Mouse (Mus musculus) stomach, embryonic 15.5 days (tissue): ENCODE data around the gene Ppp1r15b. TPM values are rescaled to one million over a fixed set of nuclear protein-coding genes. Genes with fewer than 3 reads are reported as not detected.

Experiments
- ATAC-seq: fragments of 200-750 bp; cut with Nextera tagmentation; 2 replicates; pipeline ENCODE4 v1.8.0; 2017; ENCODE audit warnings: low read depth, moderate number of reproducible peaks, moderate TSS enrichment; ENCODE audit not compliant: insufficient read depth, low FRiP score
- H3K27ac ChIP-seq: fragments of 300-500 bp; sonication (generic); 2 replicates; pipeline ENCODE4 v1.5.1; 2015; ENCODE audit warnings: mild to moderate bottlenecking, inconsistent platforms
- H3K27me3 ChIP-seq: fragments of 300-500 bp; sonication (generic); replicated peaks from 2 replicates; pipeline ENCODE4 v1.6.1; 2015; ENCODE audit warnings: inconsistent platforms
- H3K36me3 ChIP-seq: fragments of 300-500 bp; sonication (generic); 2 replicates; pipeline ENCODE4 v1.6.1; 2015; ENCODE audit warnings: inconsistent platforms
- H3K4me1 ChIP-seq: fragments of 300-500 bp; sonication (generic); 2 replicates; pipeline ENCODE4 v1.6.1; 2015; ENCODE audit warnings: inconsistent platforms
- H3K4me2 ChIP-seq: fragments of 300-500 bp; sonication (generic); 2 replicates; pipeline ENCODE4 v1.6.1; 2015; ENCODE audit warnings: mild to moderate bottlenecking, inconsistent platforms
- H3K4me3 ChIP-seq: fragments of 300-500 bp; sonication (generic); replicated peaks from 2 replicates; pipeline ENCODE4 v1.5.1; 2015; ENCODE audit warnings: inconsistent platforms
- H3K9ac ChIP-seq: fragments of 300-500 bp; sonication (generic); 2 replicates; pipeline ENCODE4 v1.6.1; 2015; ENCODE audit warnings: inconsistent platforms
- H3K9me3 ChIP-seq: fragments of 300-500 bp; sonication (generic); 2 replicates; pipeline ENCODE4 v1.6.1; 2016; ENCODE audit warnings: inconsistent platforms
- WGBS: fragments of 180-500 bp; shearing (Covaris S2); methylation state at CpG from one replicate; pipeline ENCODE4 v1.1.7; 2015; 5-methylcytosine and 5-hydroxymethylcytosine counted together
- polyA plus RNA-seq: library from polyadenylated mRNA; unstranded; fragments of >200 nt; fragmentation: Nextera tagmentation; extraction: Ambion mirVana; gene quantifications from 2 replicates; pipeline ENCODE4 v1.2.1, GENCODE M21; 2015

Ppp1r15b gene
- polyA plus RNA-seq, 1 experiment from 2014 or later = 39.3 TPM

GRCm38 (mm10) chr1:133138401-133138800, 7.5 kb downstream of the Ppp1r15b start:
- Histone ChIP-seq H3K27ac (no peak overlapping the region), H3K36me3 (peaks cover 48% of the 10 kb centered on the region), H3K4me3 (no peak overlapping the region), H3K9ac (no peak overlapping the region), H3K4me1 (peaks cover 8% of the 10 kb centered on the region), H3K4me2 (no peak overlapping the region), H3K9me3 (no peaks in the 10 kb centered on the region), H3K27me3 (no peaks in the 10 kb centered on the region)
- WGBS = 85% methylated on average over 1 of the region's 1 CpGs
- no peak for ATAC-seq

DNA sequence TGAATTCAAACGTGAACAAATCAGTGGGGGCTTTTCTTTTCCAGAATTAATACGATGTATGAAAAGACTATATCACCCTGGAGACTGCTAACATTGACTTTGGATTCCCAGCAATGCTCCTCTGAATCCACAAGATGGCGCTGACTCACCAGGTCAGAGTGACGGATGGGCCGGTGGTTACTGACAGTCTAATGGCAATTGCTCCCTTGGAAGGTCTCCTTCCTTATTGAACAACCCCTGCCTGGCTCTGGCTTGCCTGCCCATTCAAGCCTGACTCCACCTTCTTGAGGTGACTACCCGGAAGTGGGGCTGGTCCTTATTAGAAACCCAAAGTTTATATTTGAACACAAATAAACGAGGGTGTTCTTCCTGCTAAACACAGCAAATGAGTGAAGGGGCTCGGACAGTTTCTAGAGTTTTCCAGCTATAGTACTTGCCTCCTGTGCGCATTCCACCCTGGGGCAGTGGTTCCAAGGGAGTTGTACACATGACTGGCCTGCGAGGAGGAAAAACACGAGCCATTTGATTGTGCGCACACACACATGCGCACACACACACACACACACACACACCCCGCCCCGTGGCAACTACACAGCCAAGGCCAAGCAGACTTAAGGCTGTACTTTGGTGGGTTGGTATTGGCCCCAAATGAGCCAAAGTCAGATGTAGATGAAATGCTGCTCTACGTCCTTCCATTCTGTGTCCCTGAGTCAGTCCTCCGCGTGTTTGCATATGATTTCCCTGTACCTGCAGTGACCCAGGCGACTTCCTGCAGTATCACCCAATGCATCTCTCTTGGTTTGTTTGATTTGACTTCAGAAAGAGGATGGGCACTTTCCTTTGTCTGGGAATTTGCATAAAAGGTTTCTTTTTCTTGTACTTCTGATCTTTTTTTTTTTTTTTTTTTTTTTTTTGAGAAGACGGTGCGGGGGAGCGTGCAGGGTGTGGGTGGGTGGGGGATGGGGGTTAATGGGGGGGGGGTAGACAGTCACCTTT, 15.4 kb downstream of the Ppp1r15b start:
- 0 out of 2 replicates have a peak, but pooled peaks have one; percentile 57 for ATAC-seq
- peak overlapping the region; percentile 69 for H3K27ac ChIP-seq
- no peaks in the 10 kb centered on the region for H3K27me3 ChIP-seq
- WGBS = 54% methylated on average over 22 of the region's 22 CpGs
- no peaks in the 10 kb centered on the region for H3K4me1 ChIP-seq
- peaks cover 7% of the 10 kb centered on the region; the same call in 1 of the 2 replicates for H3K36me3 ChIP-seq
- no peak overlapping the region for H3K9ac ChIP-seq
- no peaks in the 10 kb centered on the region for H3K9me3 ChIP-seq
- no peak overlapping the region for H3K4me3 ChIP-seq
- no peak overlapping the region for H3K4me2 ChIP-seq

- WGBS = 76% methylated on average over 5 of the region's 5 CpGs
- no peaks in the 10 kb centered on the region for H3K9me3 ChIP-seq
- H3K4me1 ChIP-seq = no peaks in the 10 kb centered on the region
- 0 out of 2 replicates have a peak, but pooled peaks cover 3% of the 10 kb centered on the region for H3K36me3 ChIP-seq
- no peaks in the 10 kb centered on the region for H3K27me3 ChIP-seq
- no peak for ATAC-seq
- H3K27ac ChIP-seq = no peak overlapping the region
- H3K4me2 ChIP-seq = no peak overlapping the region
- no peak overlapping the region for H3K4me3 ChIP-seq
- no peak overlapping the region for H3K9ac ChIP-seq
These were observed 16.4 kb downstream of the Ppp1r15b start for GRCm38 (mm10) chr1:133147324-133147723.

DNA sequence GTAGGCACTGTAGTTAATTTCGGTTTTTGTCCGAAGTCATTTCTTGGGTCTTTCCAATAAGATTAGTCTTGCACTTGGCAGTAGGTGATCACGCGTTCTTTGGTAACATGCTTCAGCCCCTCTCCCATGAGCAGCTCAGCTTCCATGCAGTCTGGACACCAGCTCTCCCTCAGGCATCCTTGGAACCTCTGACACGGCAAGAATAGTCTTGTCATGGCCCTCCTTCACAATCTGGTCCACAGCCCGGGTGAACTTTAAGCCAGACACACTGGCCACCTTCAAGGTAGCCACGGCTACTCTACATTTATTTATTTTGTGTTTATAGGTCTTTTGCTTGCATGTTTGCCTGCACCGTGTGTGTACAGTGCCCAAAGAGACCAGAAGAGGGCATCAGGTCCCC, 17.2 kb downstream of the Ppp1r15b start:
- WGBS = 92% methylated on average over 8 of the region's 8 CpGs
- Histone ChIP-seq H3K36me3 (no peaks in the 10 kb centered on the region), H3K9me3 (no peaks in the 10 kb centered on the region), H3K4me2 (no peak overlapping the region), H3K9ac (no peak overlapping the region), H3K4me3 (no peak overlapping the region), H3K4me1 (no peaks in the 10 kb centered on the region), H3K27me3 (no peaks in the 10 kb centered on the region), H3K27ac (no peak overlapping the region)
- ATAC-seq = no peak

DNA sequence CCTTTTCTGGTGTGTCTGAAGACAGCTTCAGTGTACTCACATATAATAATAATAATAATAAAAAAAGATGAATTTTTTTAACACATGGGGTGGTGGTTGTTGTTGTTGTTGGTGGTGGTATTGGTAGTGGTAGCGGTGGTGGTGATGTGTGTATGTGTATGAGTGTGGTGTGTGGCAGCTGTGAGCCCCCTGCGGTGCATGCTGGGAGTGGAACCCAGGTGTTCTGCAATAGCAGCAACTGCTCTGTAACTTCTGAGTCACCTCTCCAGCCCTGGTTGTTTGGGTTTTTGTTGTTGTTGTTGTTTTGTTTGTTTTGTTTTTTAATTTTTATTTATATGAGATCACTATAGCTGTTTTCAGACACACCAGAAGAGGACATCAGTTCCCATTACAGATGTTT, 19.6 kb downstream of the Ppp1r15b start:
- WGBS = 94% methylated on average over 2 of the region's 2 CpGs
- H3K27me3 ChIP-seq = no peaks in the 10 kb centered on the region
- H3K27ac ChIP-seq = no peak overlapping the region
- no peaks in the 10 kb centered on the region for H3K36me3 ChIP-seq
- no peak overlapping the region for H3K4me3 ChIP-seq
- H3K9ac ChIP-seq = no peak overlapping the region
- no peak for ATAC-seq
- H3K4me1 ChIP-seq = no peaks in the 10 kb centered on the region
- H3K4me2 ChIP-seq = no peak overlapping the region
- H3K9me3 ChIP-seq = no peaks in the 10 kb centered on the region

DNA sequence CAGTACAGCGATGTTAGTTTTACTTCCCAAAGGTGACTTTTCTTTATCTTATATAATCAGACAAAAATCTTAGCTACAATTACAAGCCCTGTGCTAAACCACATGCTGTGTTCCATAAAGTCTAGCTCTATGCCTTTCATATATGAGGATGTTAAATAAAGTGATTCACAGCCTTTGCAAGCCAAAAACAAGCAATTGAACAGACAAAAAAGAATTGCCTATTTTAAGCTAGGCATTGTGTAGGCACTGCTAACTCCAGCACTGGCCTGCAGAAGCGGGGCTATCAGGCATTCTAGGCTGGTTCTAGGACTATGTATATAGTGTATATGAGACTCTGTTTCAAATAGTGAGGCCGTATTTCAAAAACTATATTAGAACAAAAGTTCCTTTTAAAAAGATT, 21.3 kb downstream of the Ppp1r15b start:
- no peaks in the 10 kb centered on the region for H3K4me1 ChIP-seq
- no peak overlapping the region for H3K4me2 ChIP-seq
- H3K4me3 ChIP-seq = no peak overlapping the region
- ATAC-seq = no peak
- no peaks in the 10 kb centered on the region for H3K36me3 ChIP-seq
- H3K27ac ChIP-seq = no peak overlapping the region
- no peak overlapping the region for H3K9ac ChIP-seq
- WGBS = 87% methylated on average over 3 of the region's 3 CpGs
- no peaks in the 10 kb centered on the region for H3K27me3 ChIP-seq
- no peaks in the 10 kb centered on the region for H3K9me3 ChIP-seq

DNA sequence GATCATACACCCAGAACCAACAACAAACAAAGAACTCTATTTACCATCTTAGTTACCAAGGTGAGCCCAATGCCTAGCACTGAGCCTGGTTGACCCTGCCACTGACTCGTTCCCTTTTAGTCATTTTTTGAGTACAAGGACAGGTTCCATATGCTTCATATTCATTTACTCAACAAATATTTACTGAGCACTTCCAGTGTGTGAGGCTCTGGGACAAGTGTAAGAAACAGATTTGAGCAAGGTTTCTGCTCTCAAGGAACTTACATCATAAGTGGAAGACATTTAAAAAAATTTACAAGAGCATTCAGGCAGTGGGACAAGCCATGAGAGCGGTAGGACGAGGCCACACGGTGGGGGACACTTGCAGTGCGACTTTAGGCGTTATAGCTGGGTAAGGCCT, 24.3 kb downstream of the Ppp1r15b start:
- no peak overlapping the region for H3K27ac ChIP-seq
- H3K4me1 ChIP-seq = peaks cover 10% of the 10 kb centered on the region
- WGBS = 75% methylated on average over 6 of the region's 6 CpGs
- H3K4me2 ChIP-seq = no peak overlapping the region
- no peaks in the 10 kb centered on the region for H3K36me3 ChIP-seq
- no peaks in the 10 kb centered on the region for H3K9me3 ChIP-seq
- H3K9ac ChIP-seq = no peak overlapping the region
- ATAC-seq = no peak
- H3K4me3 ChIP-seq = no peak overlapping the region
- H3K27me3 ChIP-seq = no peaks in the 10 kb centered on the region

GRCm38 (mm10) chr1:133159128-133159564, 28.2 kb downstream of the Ppp1r15b start:
- Histone ChIP-seq H3K27me3 (peaks cover 21% of the 10 kb centered on the region), H3K4me2 (peak overlapping the region; percentile 44), H3K4me1 (peaks cover 18% of the 10 kb centered on the region), H3K27ac (peak overlapping the region; percentile 73), H3K9ac (no peak overlapping the region), H3K9me3 (no peaks in the 10 kb centered on the region), H3K4me3 (no peak overlapping the region), H3K36me3 (no peaks in the 10 kb centered on the region)
- no peak for ATAC-seq
- 7% methylated on average over 7 of the region's 7 CpGs for WGBS

DNA sequence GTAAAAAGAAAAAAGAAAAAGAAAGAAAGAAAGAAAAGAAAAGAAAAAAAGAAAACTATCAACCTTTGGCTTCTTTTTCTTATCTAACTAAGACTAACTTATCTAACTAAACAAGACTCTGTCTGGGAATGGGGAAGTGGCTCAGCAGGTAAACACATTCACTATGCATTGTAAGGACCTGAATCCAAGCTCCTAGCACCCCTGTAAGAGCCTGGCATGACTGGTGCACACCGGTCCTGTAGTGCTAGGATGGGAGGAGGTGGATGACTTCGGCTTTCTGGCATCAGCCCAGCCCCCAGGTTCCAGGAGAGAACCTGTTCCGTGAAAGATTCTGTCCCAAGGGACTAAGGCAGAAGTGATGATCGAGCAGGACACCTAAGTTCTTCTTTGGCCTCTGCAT, 30.6 kb downstream of the Ppp1r15b start:
- no peaks in the 10 kb centered on the region for H3K36me3 ChIP-seq
- no peak overlapping the region for H3K9ac ChIP-seq
- WGBS = 45% methylated on average over 4 of the region's 4 CpGs
- no peak overlapping the region for H3K4me3 ChIP-seq
- H3K9me3 ChIP-seq = no peaks in the 10 kb centered on the region
- H3K4me1 ChIP-seq = peaks cover 20% of the 10 kb centered on the region
- no peak overlapping the region for H3K4me2 ChIP-seq
- peak overlapping the region; percentile 53 for H3K27ac ChIP-seq
- peak; percentile 47; the same call in 1 of the 2 replicates for ATAC-seq
- H3K27me3 ChIP-seq = peaks cover 22% of the 10 kb centered on the region

- Histone ChIP-seq H3K4me2 (peak overlapping the region; percentile 12; the same call in 1 of the 2 replicates), H3K4me1 (peaks cover 20% of the 10 kb centered on the region), H3K36me3 (no peaks in the 10 kb centered on the region), H3K9ac (no peak overlapping the region), H3K27ac (peak overlapping the region; percentile 53), H3K9me3 (no peaks in the 10 kb centered on the region), H3K27me3 (peaks cover 22% of the 10 kb centered on the region), H3K4me3 (no peak overlapping the region)
- ATAC-seq = peak; percentile 8; the same call in 1 of the 2 replicates
- WGBS = 59% methylated on average over 10 of the region's 10 CpGs
These were observed 31.1 kb downstream of the Ppp1r15b start for GRCm38 (mm10) chr1:133162046-133162445.

- 40% methylated on average over 8 of the region's 8 CpGs for WGBS
- Histone ChIP-seq H3K27ac (peak overlapping the region; percentile 86; the same call in 1 of the 2 replicates), H3K4me3 (peak overlapping the region; percentile 55), H3K4me1 (peaks cover 23% of the 10 kb centered on the region), H3K9ac (no peak overlapping the region), H3K27me3 (peaks cover 22% of the 10 kb centered on the region), H3K4me2 (peak overlapping the region; percentile 98; the same call in 1 of the 2 replicates), H3K9me3 (no peaks in the 10 kb centered on the region), H3K36me3 (no peaks in the 10 kb centered on the region)
- ATAC-seq = no peak
These were observed 32.0 kb downstream of the Ppp1r15b start for GRCm38 (mm10) chr1:133162981-133163380.

- H3K4me3 ChIP-seq = peak within 1 kb of the TSS; percentile 55
- H3K4me2 ChIP-seq = peak within 1 kb of the TSS; percentile 98
- peak within 1 kb of the TSS; percentile 66 for H3K9ac ChIP-seq
- peaks cover 22% of the 10 kb centered on the region for H3K27me3 ChIP-seq
- no peaks in the 10 kb centered on the region for H3K36me3 ChIP-seq
- whole genome bisulfite sequencing = under 1% methylated on average over 60 of the region's 68 CpGs
- no peaks in the 10 kb centered on the region for H3K9me3 ChIP-seq
- ATAC-seq = peak; percentile 29
- H3K4me1 ChIP-seq = peaks cover 27% of the 10 kb centered on the region
- H3K27ac ChIP-seq = peak within 1 kb of the TSS; percentile 86
These were observed 33.0 kb downstream of the Ppp1r15b start, which contains the start of gene Plekha6 for GRCm38 (mm10) chr1:133163820-133164431. Gene Plekha6, plus strand, starts transcription at chr1:133164210.
